Mouse (Mus musculus) bone marrow, adult 2 months (tissue): ENCODE data around the gene Tacc2.

Experiments
- CTCF ChIP-seq: fragments of 200-500 bp; IDR thresholded peaks from 2 replicates; pipeline ENCODE4 v1.5.1; 2011; ENCODE audit warnings: low read length, control low read depth; ENCODE audit not compliant: control insufficient read depth, insufficient read depth
- POLR2A ChIP-seq: fragments of 200-500 bp; IDR thresholded peaks from 2 replicates; pipeline ENCODE4 v1.6.1; 2011; ENCODE audit warnings: low read depth, mild to moderate bottlenecking, control low read depth, low read length, borderline replicate concordance; ENCODE audit not compliant: control insufficient read depth

GRCm38 (mm10) chr7:130698480-130698879, 121.2 kb downstream of the Tacc2 start:
- TF ChIP-seq POLR2A (no peak), CTCF (no peak)
